ENCODE assay signal across 8 mouse cellular contexts in genomic region chr11:20132955-20133562, GRCm38 (mm10). TPM values are rescaled to one million over a fixed set of nuclear protein-coding genes. Genes with fewer than 3 reads are reported as not detected.
DNase-seq lines count a peak whose midpoint lies in the region; ATAC-seq and TF ChIP-seq lines count a peak whose summit lies in the region.

No protein-coding gene starts in this region.

- H3K4me3 ChIP-seq in CH12.LX (replicated peaks in 1 of 3; ENCODE audit: low read depth in 2 of 3, low read length in 2 of 3, poor library complexity in 1 of 3), result peak overlapping the region; percentile 7 to 46 (median 31)
- H3K4me3 ChIP-seq in bone marrow, adult 2 months (replicated peaks; ENCODE audit: control insufficient read depth, low read depth, low read length), result peak overlapping the region; percentile 64
- no peak overlapping the region for H3K4me3 ChIP-seq in embryonic fibroblast, embryonic 13.5 days (ENCODE audit: insufficient read depth, low read length)
- H3K4me3 ChIP-seq in heart, embryonic 13.5 days, result peak overlapping the region; percentile 35
- H3K4me3 ChIP-seq in liver, embryonic 14.5 days (ENCODE audit: insufficient read depth in 1 of 2, low read depth in 2 of 2, low read length in 2 of 2), result peak overlapping the region; percentile 26 to 46
- 0 out of 2 replicates have a peak overlapping the region, but pooled peaks have one; percentile 6 for H3K4me3 ChIP-seq in olfactory bulb, adult 2 months (ENCODE audit: insufficient read depth, low read depth, low read length)

- H3K79me2 ChIP-seq in CH12.LX (replicated peaks; ENCODE audit: control insufficient read depth, extremely low read depth, insufficient read depth, poor library complexity, severe bottlenecking), result no peaks in the 10 kb centered on the region

- peaks cover 0 to 3% of the 10 kb centered on the region in 2 experiments; a peak in 1 of 4 replicates for H3K4me1 ChIP-seq in CH12.LX (ENCODE audit: control insufficient read depth in 1 of 2, insufficient read depth in 2 of 2)
- no peaks in the 10 kb centered on the region; the same call in 1 of the 2 replicates for H3K4me1 ChIP-seq in bone marrow, adult 2 months (ENCODE audit: control insufficient read depth, insufficient read depth, low read length)
- no peaks in the 10 kb centered on the region for H3K4me1 ChIP-seq in embryonic fibroblast, embryonic 13.5 days (ENCODE audit: control insufficient read depth, insufficient read depth, low read length)
- H3K4me1 ChIP-seq in heart, embryonic 13.5 days, result 0 out of 2 replicates have a peak, but pooled peaks cover 2% of the 10 kb centered on the region
- peaks cover 0 to 11% of the 10 kb centered on the region in 2 experiments; a peak in 1 of 4 replicates for H3K4me1 ChIP-seq in liver, embryonic 14.5 days (replicated peaks; ENCODE audit: control insufficient read depth in 2 of 2, insufficient read depth in 2 of 2, low read length in 1 of 2)
- H3K4me1 ChIP-seq in olfactory bulb, adult 2 months (ENCODE audit: control insufficient read depth, insufficient read depth, low read length), result 0 out of 2 replicates have a peak, but pooled peaks cover 2% of the 10 kb centered on the region

- no peak for TF ChIP-seq POLR2A in CH12.LX (IDR thresholded peaks at IDR 0.05; ENCODE audit: low read depth, low read length)
- TF ChIP-seq POLR2A in bone marrow, adult 2 months (IDR thresholded peaks at IDR 0.05; ENCODE audit: borderline replicate concordance, control insufficient read depth, low read depth, low read length), result no peak
- no peak for TF ChIP-seq POLR2A in embryonic fibroblast, embryonic 13.5 days (IDR thresholded peaks at IDR 0.05; ENCODE audit: low read depth, low read length)
- TF ChIP-seq POLR2A in olfactory bulb, adult 2 months (IDR thresholded peaks at IDR 0.05; ENCODE audit: insufficient read depth, low read depth, low read length), result no peak

- H3K27me3 ChIP-seq in CH12.LX (replicated peaks), result no peaks in the 10 kb centered on the region
- H3K27me3 ChIP-seq in heart, embryonic 13.5 days (replicated peaks), result no peaks in the 10 kb centered on the region
- H3K27me3 ChIP-seq in liver, embryonic 14.5 days (ENCODE audit: control insufficient read depth, insufficient read depth, low read length), result no peaks in the 10 kb centered on the region

- DNase-seq in CH12.LX (ENCODE audit: extremely low read depth), result peak; percentile 91
- DNase-seq in kidney, postnatal 36 days, result peak; percentile 91 to 94
- peak; percentile 50 to 59 (median 55) for DNase-seq in liver, embryonic 14.5 days (ENCODE audit: low read depth in 3 of 3, low spot score in 3 of 3)
- peak; percentile 50 for DNase-seq in testis, postnatal 14 days (ENCODE audit: low spot score)

- TF ChIP-seq CTCF in CH12.LX (conservative IDR thresholded peaks at IDR 0.05 in 1 of 2, IDR thresholded peaks at IDR 0.05 in 1 of 2; ENCODE audit: low read depth in 2 of 2, low read length in 2 of 2), result peak; percentile 66 to 94; a peak in 3 of 4 replicates
- peak; percentile 84 for TF ChIP-seq CTCF in bone marrow, adult 2 months (IDR thresholded peaks at IDR 0.05; ENCODE audit: control insufficient read depth, insufficient read depth, low read length)
- 0 out of 2 replicates have a peak, but pooled peaks have one; percentile 33 for TF ChIP-seq CTCF in embryonic fibroblast, embryonic 13.5 days (IDR thresholded peaks at IDR 0.05; ENCODE audit: borderline replicate concordance, insufficient read depth, low read length)
- peak; percentile 80 for TF ChIP-seq CTCF in liver, embryonic 14.5 days (IDR thresholded peaks at IDR 0.05; ENCODE audit: low read depth)
- 0 out of 2 replicates have a peak, but pooled peaks have one; percentile 23 for TF ChIP-seq CTCF in olfactory bulb, adult 2 months (IDR thresholded peaks at IDR 0.05; ENCODE audit: insufficient read depth, low read depth, low read length)

- TF ChIP-seq RAD21 in CH12.LX (IDR thresholded peaks at IDR 0.05; ENCODE audit: low read depth, low read length), result peak; percentile 96

- H3K4me2 ChIP-seq in CH12.LX (ENCODE audit: insufficient read depth, low read depth, poor library complexity, severe bottlenecking), result peak overlapping the region; percentile 79
- H3K4me2 ChIP-seq in heart, embryonic 13.5 days, result peak overlapping the region; percentile 53
- H3K4me2 ChIP-seq in liver, embryonic 14.5 days (ENCODE audit: low read depth), result peak overlapping the region; percentile 58

- dilution Hi-C loops in CH12.LX (cut with MboI; ENCODE audit: extremely low pct_ligation_motif_present, extremely low pct_unique_long_range_greater_than_20kb, low sequenced_read_pairs), result no loop called here

- H3K9me3 ChIP-seq in CH12.LX (replicated peaks; ENCODE audit: low read length), result peaks cover 13% of the 10 kb centered on the region
- 0 out of 2 replicates have a peak, but pooled peaks cover 3% of the 10 kb centered on the region for H3K9me3 ChIP-seq in heart, embryonic 13.5 days
- H3K9me3 ChIP-seq in liver, embryonic 14.5 days (ENCODE audit: control insufficient read depth, low read length), result no peaks in the 10 kb centered on the region

- in situ Hi-C loops in CH12.LX (cut with MboI; ENCODE audit: low pct_ligation_motif_present, low pct_unique_long_range_greater_than_20kb, low sequenced_read_pairs), result loop anchor here (10.0 kb wide), 1 partner anchor 262 kb away; no protein-coding TSS in a partner anchor

- no peak overlapping the region for H3K27ac ChIP-seq in CH12.LX (ENCODE audit: insufficient read depth, low read depth)
- no peak overlapping the region for H3K27ac ChIP-seq in bone marrow, adult 2 months (ENCODE audit: control insufficient read depth, insufficient read depth, low read depth, low read length, poor library complexity)
- H3K27ac ChIP-seq in embryonic fibroblast, embryonic 13.5 days (ENCODE audit: insufficient read depth, low read length), result no peak overlapping the region
- H3K27ac ChIP-seq in heart, embryonic 13.5 days (replicated peaks), result no peak overlapping the region
- H3K27ac ChIP-seq in liver, embryonic 14.5 days, result no peak overlapping the region
- H3K27ac ChIP-seq in olfactory bulb, adult 2 months (ENCODE audit: insufficient read depth, low read depth, low read length), result no peak overlapping the region

- no peak overlapping the region for H3K9ac ChIP-seq in CH12.LX (ENCODE audit: insufficient read depth, low read depth)
- 0 out of 2 replicates have a peak overlapping the region, but pooled peaks have one; percentile 37 for H3K9ac ChIP-seq in heart, embryonic 13.5 days
- H3K9ac ChIP-seq in liver, embryonic 14.5 days (replicated peaks), result peak overlapping the region; percentile 24; the same call in 1 of the 2 replicates

- H3K36me3 ChIP-seq in CH12.LX (replicated peaks in 1 of 2; ENCODE audit: control insufficient read depth in 1 of 2, insufficient read depth in 1 of 2, low read length in 1 of 2), result no peaks in the 10 kb centered on the region
- no peaks in the 10 kb centered on the region for H3K36me3 ChIP-seq in heart, embryonic 13.5 days
- H3K36me3 ChIP-seq in liver, embryonic 14.5 days (replicated peaks; ENCODE audit: control insufficient read depth, insufficient read depth, low read depth), result no peaks in the 10 kb centered on the region

- 8% methylated on average over 12 of the region's 12 CpGs for WGBS in bone marrow, adult 2 months
- 31% methylated on average over 12 of the region's 12 CpGs for WGBS in heart, embryonic 13.5 days
- WGBS in liver, embryonic 14.5 days (ENCODE audit: insufficient replicate concordance), result 21% methylated on average over 11 of the region's 12 CpGs
- WGBS in olfactory bulb, adult 2 months, result 28% methylated on average over 12 of the region's 12 CpGs

- ATAC-seq in heart, embryonic 13.5 days (ENCODE audit: extremely low read depth, insufficient number of reproducible peaks, low FRiP score, low TSS enrichment), result no peak
- peak; percentile 42; the same call in 1 of the 2 replicates for ATAC-seq in liver, embryonic 14.5 days (ENCODE audit: insufficient read depth)

- peak; percentile 81 for TF ChIP-seq EP300 in CH12.LX (IDR thresholded peaks at IDR 0.05; ENCODE audit: low read length)
- no peak for TF ChIP-seq EP300 in liver, embryonic 14.5 days (IDR thresholded peaks at IDR 0.05; ENCODE audit: low read depth)

TF ChIP-seq in CH12.LX, 34 proteins besides CTCF, POLR2A, EP300 and RAD21 (continues in another document):
- TF ChIP-seq MYC (IDR thresholded peaks at IDR 0.05; ENCODE audit: low read depth, low read length), result 0 out of 2 replicates have a peak, but pooled peaks have one; percentile 53
- TF ChIP-seq MEF2A (IDR thresholded peaks at IDR 0.05; ENCODE audit: borderline replicate concordance, low read depth, low read length), result peak; percentile 76
- no peak for TF ChIP-seq CHD2 (IDR thresholded peaks at IDR 0.05; ENCODE audit: low read length)
- 0 out of 2 replicates have a peak, but pooled peaks have one; percentile 64 for TF ChIP-seq RCOR1 (conservative IDR thresholded peaks at IDR 0.05; ENCODE audit: low read depth, low read length)
- no peak for TF ChIP-seq PAX5 (IDR thresholded peaks at IDR 0.05; ENCODE audit: low read length)
- peak; percentile 96 for TF ChIP-seq IRF4 (IDR thresholded peaks at IDR 0.05; ENCODE audit: low read depth, low read length)
- TF ChIP-seq ETS1 (conservative IDR thresholded peaks at IDR 0.05; ENCODE audit: low read depth, low read length), result peak; percentile 65
- TF ChIP-seq SMC3 (IDR thresholded peaks at IDR 0.05; ENCODE audit: low read depth, low read length), result peak; percentile 89
- TF ChIP-seq E2F4 (IDR thresholded peaks at IDR 0.05; ENCODE audit: insufficient replicate concordance, low read depth, low read length), result no peak
- no peak for TF ChIP-seq TBP (conservative IDR thresholded peaks at IDR 0.05; ENCODE audit: low read depth, low read length)
- peak; percentile 42 for TF ChIP-seq ZNF384 (IDR thresholded peaks at IDR 0.05; ENCODE audit: low read depth, low read length)
- TF ChIP-seq TCF12 (IDR thresholded peaks at IDR 0.05; ENCODE audit: low read depth, low read length), result peak; percentile 53; the same call in 1 of the 2 replicates
- peak; percentile 61; the same call in 1 of the 2 replicates for TF ChIP-seq NELFE (IDR thresholded peaks at IDR 0.05; ENCODE audit: low read depth, low read length)
- TF ChIP-seq SIN3A (IDR thresholded peaks at IDR 0.05; ENCODE audit: low read length), result peak; percentile 79

RNA-seq across cellular contexts. Expression of gene Actr2, which starts 20.3 kb away (rescaled TPM):
- total RNA-seq in CH12.LX (2012; rRNA removed) (141 and 159 TPM in 2 replicates), CH12.LX (2014; rRNA removed) (189 and 196 TPM in 2 replicates)
- polyA plus RNA-seq in CH12.LX (2012; ENCODE audit: insufficient read length, low read depth), result 307 and 327 TPM in 2 replicates
- 59.1 and 89.6 TPM in 2 replicates for polyA plus RNA-seq in bone marrow, adult 2 months (2011; ENCODE audit: insufficient read depth, insufficient read length, low replicate concordance, missing spikeins)
- polyA plus RNA-seq in embryonic fibroblast, embryonic 13.5 days (2011; ENCODE audit: insufficient read length, low read depth, missing spikeins), result 194 and 242 TPM in 2 replicates
- polyA plus RNA-seq in heart, embryonic 13.5 days (2015; fragmentation: Nextera tagmentation; extraction: Ambion mirVana), result 83.4 and 89.0 TPM in 2 replicates
- 20.9 and 31.0 TPM in 2 replicates for polyA plus RNA-seq in liver, embryonic 14.5 days (2012; rRNA removed)
- 28.5 and 30.3 TPM in 2 replicates for polyA plus RNA-seq in liver, embryonic 14.5 days (2014; fragmentation: Nextera tagmentation; extraction: Ambion mirVana)
- polyA plus RNA-seq in olfactory bulb, adult 2 months (2012; ENCODE audit: insufficient read depth, insufficient read length, low replicate concordance, missing spikeins), result 126 and 335 TPM in 2 replicates

Comparison
In these comparisons a context has a peak if more than half of its experiments do, and no peak if none do; other contexts are left out.
1. CTCF ChIP-seq: peak in every context shown above with its lines; median percentile 84 in bone marrow, adult 2 months; 80 in CH12.LX; 80 in liver, embryonic 14.5 days; 33 in embryonic fibroblast, embryonic 13.5 days; 23 in olfactory bulb, adult 2 months.